Mouse (Mus musculus) heart, postnatal 4 days (tissue): ENCODE results near the gene Rsph3b. TPM values are rescaled to one million over a fixed set of nuclear protein-coding genes. Genes with fewer than 3 reads are reported as not detected.
"Not testable (repeated sequence)": the region's sequence is repeated elsewhere in the genome, so short reads cannot be mapped to it uniquely, and the experiment has no call there.

Experiments used
- DNase-seq: peaks from one replicate; pipeline ENCODE4 v3.0.0; 2021
- total RNA-seq, 2 experiments: library from RNA; stranded (reverse); gene quantifications; 2 replicates each; pipeline ENCODE4 v1.2.3; 2021

The Rsph3b gene
- total RNA-seq, 2 experiments from 2014 or later = 52.6 to 55.3 TPM

GRCm38 (mm10) chr17:6958881-6959280, 10.4 kb upstream of the Rsph3b start:
- not testable (repeated sequence) for DNase-seq

GRCm38 (mm10) chr17:6948769-6949228, 317 bp upstream of the Rsph3b start:
- not testable (repeated sequence) for DNase-seq

GRCm38 (mm10) chr17:6947637-6947983, 872 bp downstream of the Rsph3b start:
- not testable (repeated sequence) for DNase-seq

GRCm38 (mm10) chr17:6942560-6942959, 5.9 kb downstream of the Rsph3b start:
- DNase-seq = not testable (repeated sequence)

GRCm38 (mm10) chr17:6931625-6932024, 16.9 kb downstream of the Rsph3b start:
- not testable (repeated sequence) for DNase-seq

GRCm38 (mm10) chr17:6920351-6920894, 28.1 kb downstream of the Rsph3b start:
- not testable (repeated sequence) for DNase-seq

- DNase-seq = not testable (repeated sequence)
Measured at GRCm38 (mm10) chr17:6919388-6919787, 29.1 kb downstream of the Rsph3b start.

- not testable (repeated sequence) for DNase-seq
Measured at GRCm38 (mm10) chr17:6915282-6915681, 33.2 kb downstream of the Rsph3b start.

GRCm38 (mm10) chr17:6914066-6914465, 34.4 kb downstream of the Rsph3b start:
- DNase-seq = not testable (repeated sequence)

- not testable (repeated sequence) for DNase-seq
Measured at GRCm38 (mm10) chr17:6900361-6900760, 48.1 kb downstream of the Rsph3b start.

- not testable (repeated sequence) for DNase-seq
Measured at GRCm38 (mm10) chr17:6897996-6898562, 50.4 kb downstream of the Rsph3b start.

GRCm38 (mm10) chr17:6896756-6897155, 51.7 kb downstream of the Rsph3b start:
- DNase-seq = no peak

GRCm38 (mm10) chr17:6893332-6893731, 55.1 kb downstream of the Rsph3b start:
- DNase-seq = no peak

GRCm38 (mm10) chr17:6891966-6892934, 56.2 kb downstream of the Rsph3b start:
- no peak for DNase-seq

GRCm38 (mm10) chr17:6886445-6886844, 62.0 kb downstream of the Rsph3b start:
- no peak for DNase-seq

GRCm38 (mm10) chr17:6884531-6884930, 64.0 kb downstream of the Rsph3b start:
- no peak for DNase-seq

GRCm38 (mm10) chr17:6881306-6881705, 67.2 kb downstream of the Rsph3b start:
- no peak for DNase-seq

- DNase-seq = no peak
Measured at GRCm38 (mm10) chr17:6871421-6871820, 77.1 kb downstream of the Rsph3b start.

- no peak for DNase-seq
Measured at GRCm38 (mm10) chr17:6868810-6869209, 79.7 kb downstream of the Rsph3b start.

- DNase-seq = no peak
Measured at GRCm38 (mm10) chr17:6867740-6868139, 80.7 kb downstream of the Rsph3b start.

GRCm38 (mm10) chr17:6866576-6866975, 81.9 kb downstream of the Rsph3b start:
- no peak for DNase-seq

GRCm38 (mm10) chr17:6865580-6865979, 82.9 kb downstream of the Rsph3b start:
- DNase-seq = no peak

GRCm38 (mm10) chr17:6864869-6865268, 83.6 kb downstream of the Rsph3b start:
- no peak for DNase-seq
